Mouse (Mus musculus) E14TG2a.4 (cell line): ENCODE measurements around the gene Cerk.

Experiments
- CTCF ChIP-seq: conservative IDR thresholded peaks from 2 replicates; pipeline ENCODE4 v1.5.1; 2014; ENCODE audit warnings: low read length
- NANOG ChIP-seq: IDR thresholded peaks from 2 replicates; pipeline ENCODE4 v1.6.1; 2014; ENCODE audit warnings: borderline replicate concordance, low read length, mixed read lengths

DNA sequence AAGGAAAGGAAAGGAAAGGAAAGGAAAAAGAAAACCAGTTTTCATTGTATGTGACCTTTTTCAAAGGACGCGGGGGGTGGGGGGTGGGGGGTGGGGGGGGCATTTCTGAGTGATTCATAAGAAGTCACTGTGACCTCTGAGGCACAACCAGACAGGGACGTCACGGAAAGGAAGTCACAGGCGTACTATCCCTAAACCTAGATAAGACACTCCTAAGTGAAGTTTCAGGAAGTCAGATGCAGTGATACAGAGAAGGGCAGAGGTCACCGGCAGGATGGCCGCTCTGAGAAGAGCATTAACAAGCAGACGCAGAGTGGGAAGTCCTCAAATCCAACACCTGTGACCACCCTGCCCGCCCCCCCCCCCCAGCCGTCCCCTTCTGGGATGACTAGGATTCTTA is 25.0 kb downstream of the Cerk start:
- TF ChIP-seq CTCF, result no peak
- TF ChIP-seq NANOG, result no peak
